Mouse (Mus musculus) monocyte, adult 5-6 weeks (primary cell): ENCODE results near the gene Slc10a7. TPM values are rescaled to one million over a fixed set of nuclear protein-coding genes. Genes with fewer than 3 reads are reported as not detected.

Source experiments
- ATAC-seq: fragments of 153-309, 156-312 bp; replicated peaks from 2 replicates; pipeline ENCODE4 v1.8.0; 2017; ENCODE audit warnings: mild to moderate bottlenecking; ENCODE audit not compliant: low TSS enrichment, insufficient number of reproducible peaks, severe bottlenecking, poor library complexity, low FRiP score
- total RNA-seq: library from RNA; stranded (forward); fragments of 200-1000, 200-491, 200-594 nt; gene quantifications from 3 replicates; pipeline ENCODE4 v1.2.3, GENCODE M21; 2017

Slc10a7 gene
- total RNA-seq, 1 experiment from 2014 or later = 12.3 TPM

DNA sequence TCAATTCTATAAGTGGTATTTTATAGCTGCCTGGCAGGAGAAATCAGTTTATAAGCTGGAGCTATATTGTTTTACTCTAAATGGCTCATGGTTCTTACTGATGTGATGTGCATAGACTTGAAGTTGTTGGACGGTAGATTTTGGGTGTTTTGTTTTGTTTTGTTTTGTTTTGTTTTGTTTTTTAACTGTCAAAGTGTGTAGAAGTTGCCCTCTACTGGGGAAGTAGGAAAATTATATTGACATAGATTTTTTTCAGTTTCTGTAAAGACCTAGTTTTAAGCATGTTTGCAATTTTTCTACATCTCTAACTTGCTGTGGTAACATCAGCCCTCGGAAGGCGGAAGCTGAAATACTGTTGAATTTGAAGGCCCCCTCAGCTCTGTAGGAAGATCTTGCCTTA lies 142.5 kb downstream of the Slc10a7 start:
- no peak for ATAC-seq

- ATAC-seq = no peak
Measured at GRCm38 (mm10) chr8:78655351-78656045, 146.4 kb downstream of the Slc10a7 start.

DNA sequence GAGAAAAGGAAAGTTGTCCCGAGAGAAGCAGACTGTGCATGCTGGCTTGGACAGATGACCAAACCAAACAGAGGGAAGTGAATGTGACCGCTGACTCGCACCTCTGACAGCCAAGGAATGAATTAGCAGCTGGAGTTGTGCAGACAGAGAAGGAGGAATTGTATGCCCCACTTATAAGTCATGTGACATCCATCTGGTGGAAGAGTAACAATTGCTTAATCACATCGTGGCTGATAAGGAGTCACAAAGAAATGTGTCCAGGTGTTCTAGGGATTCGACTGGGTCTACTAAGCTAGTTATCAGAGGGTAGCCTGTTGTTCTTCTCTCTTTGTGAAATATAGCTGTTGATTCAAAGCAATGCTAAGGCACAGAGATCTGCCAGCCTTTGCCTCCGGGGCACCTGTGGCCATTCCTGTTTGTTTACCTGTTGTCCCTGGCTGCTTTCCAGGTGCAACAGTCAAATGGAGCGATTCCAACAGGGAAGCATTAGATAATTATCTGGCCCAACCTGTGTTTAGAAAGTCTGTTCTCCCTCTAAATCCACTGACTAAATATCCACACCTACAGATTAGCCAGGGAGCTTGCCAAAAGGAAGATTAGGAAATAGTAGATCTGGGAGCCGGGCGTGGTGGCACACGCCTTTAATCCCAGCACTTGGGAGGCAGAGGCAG lies 147.7 kb downstream of the Slc10a7 start:
- no peak for ATAC-seq

- no peak for ATAC-seq
Measured at GRCm38 (mm10) chr8:78658172-78658571, 149.0 kb downstream of the Slc10a7 start.

DNA sequence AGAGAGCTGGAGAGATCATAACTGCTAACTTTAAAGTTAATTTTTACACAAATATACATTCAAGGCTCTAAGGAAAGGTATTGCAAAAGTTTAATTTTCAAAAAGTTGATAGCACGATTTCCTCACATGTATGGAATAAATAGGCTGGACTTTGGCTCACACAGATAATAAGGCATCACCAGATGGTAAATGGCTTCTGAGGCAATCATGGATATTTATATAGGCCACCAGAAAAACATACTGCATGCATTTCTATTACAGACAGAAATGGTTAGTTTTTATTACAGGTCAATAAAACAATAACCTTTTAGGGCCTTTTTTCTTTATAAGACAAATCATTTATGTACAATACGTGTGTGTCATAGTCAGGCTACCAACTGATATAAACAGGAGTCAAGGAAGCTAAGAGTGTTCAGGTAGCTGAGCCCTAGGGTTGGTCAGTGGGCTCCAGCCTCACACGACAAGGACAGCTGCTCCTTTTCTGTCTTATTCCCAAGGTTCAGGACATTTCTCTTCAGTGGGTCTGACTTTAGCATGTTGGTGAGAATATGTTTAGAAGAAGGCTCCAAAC lies 150.6 kb downstream of the Slc10a7 start:
- no peak for ATAC-seq

DNA sequence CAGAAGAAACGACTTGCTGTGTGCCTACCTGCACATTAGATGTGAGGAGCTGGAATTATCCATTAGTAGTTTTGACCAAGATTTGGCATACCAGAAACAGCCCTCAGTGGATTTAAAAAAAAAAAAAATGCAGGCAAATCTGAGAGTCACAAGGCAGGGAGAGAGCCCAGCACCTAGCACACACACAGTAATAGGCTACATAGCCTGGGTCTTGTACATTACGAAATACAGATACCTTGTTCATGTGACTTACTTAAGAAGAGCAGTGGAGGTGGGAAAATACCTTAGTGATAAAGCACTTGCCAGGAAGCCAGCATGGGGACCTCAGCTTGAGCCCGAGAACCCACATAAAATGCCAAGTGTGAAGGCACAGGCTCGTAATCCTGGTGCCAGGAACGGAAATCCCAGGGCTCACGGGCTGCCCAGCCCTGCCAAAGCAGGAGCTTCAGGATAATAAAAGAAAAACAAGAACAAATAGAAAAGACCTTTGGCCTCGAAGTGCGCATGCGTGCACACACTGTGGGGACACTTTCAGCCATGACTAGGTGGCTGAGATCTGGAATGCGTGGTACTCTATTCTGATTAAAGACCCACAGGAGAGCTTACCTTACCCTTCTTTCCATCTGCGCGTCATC lies 155.3 kb downstream of the Slc10a7 start:
- ATAC-seq = no peak

DNA sequence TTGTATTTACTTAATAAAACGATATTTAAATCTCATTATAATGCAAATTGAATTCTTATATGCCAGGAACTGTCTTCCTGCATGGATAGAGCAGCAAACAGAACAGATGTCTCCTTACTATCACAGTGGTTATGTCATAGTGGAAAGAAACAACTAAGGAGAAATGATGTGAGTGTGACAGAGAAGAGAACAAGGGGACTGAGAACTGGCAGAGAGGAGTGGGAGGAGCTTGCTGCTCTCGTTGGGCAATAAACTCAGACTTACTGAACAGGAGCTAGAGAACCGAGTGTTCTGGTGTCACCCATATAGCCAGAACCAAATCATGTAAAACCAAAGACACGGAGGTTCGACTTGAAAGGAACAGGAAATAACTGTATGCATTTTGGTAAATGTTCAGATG lies 158.3 kb downstream of the Slc10a7 start:
- ATAC-seq = no peak

DNA sequence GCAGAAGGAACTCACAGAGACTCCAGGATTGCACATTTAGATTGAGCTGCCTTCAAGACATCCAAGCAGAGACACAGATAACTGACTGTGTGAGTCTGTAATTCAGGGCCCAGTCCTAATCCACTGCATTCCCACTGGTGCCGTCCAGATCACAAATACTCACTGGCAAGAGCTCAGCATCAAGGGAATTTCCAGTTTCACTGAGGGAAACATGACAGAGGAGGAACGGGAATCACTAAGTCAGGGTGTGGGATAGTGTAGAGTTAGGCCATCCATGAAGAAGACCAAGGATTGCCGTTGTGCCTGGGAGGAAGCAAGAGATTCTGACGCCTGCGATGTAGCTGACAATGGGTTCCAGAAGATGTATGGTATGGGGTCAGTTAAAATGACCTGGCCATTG lies 159.1 kb downstream of the Slc10a7 start:
- no peak for ATAC-seq

DNA sequence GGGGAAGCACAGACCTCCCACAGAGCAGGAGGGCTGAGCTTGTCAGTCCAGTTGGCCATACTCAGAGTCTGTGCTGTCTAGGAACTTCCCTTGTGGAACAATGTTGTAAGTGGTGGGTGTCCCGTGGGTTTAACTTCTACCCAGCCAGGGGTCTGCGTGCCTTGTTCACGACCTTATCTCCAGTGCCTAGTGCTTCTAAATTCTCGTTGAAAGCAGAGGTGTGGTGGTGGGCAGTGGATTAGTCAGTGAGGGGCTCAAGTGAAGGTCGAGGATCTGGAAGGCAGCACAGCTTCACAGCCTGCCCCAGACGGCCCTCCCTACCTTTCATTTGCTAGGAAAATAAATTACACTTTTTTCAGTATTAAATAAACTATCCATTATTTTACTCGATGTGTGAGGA lies 161.1 kb downstream of the Slc10a7 start:
- ATAC-seq = no peak

GRCm38 (mm10) chr8:78678541-78679219 lies 169.5 kb downstream of the Slc10a7 start:
- ATAC-seq = no peak

GRCm38 (mm10) chr8:78690795-78691194 lies 181.6 kb downstream of the Slc10a7 start:
- ATAC-seq = no peak

GRCm38 (mm10) chr8:78698331-78698741 lies 189.2 kb downstream of the Slc10a7 start:
- ATAC-seq = no peak

GRCm38 (mm10) chr8:78703068-78703820 lies 194.1 kb downstream of the Slc10a7 start:
- no peak for ATAC-seq

DNA sequence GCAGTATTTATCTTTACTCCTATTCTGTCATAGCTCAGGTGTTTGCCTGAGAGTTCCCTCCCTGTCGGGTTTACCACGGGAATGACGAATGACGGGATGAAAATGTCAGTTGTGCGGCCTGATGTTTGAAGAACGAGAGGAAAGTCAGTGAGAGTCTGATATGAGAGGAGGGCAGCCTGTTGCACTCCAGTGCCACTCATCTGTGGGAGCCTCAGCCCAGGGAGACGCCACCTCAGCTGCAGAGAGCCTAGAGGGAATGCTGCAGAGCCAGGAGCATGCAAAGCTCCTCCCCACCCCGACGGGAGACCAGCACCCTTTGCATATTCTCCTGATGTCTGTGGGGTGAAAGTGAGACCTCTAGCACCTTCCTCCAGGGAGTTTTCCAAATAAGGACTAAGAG lies 196.8 kb downstream of the Slc10a7 start:
- no peak for ATAC-seq

DNA sequence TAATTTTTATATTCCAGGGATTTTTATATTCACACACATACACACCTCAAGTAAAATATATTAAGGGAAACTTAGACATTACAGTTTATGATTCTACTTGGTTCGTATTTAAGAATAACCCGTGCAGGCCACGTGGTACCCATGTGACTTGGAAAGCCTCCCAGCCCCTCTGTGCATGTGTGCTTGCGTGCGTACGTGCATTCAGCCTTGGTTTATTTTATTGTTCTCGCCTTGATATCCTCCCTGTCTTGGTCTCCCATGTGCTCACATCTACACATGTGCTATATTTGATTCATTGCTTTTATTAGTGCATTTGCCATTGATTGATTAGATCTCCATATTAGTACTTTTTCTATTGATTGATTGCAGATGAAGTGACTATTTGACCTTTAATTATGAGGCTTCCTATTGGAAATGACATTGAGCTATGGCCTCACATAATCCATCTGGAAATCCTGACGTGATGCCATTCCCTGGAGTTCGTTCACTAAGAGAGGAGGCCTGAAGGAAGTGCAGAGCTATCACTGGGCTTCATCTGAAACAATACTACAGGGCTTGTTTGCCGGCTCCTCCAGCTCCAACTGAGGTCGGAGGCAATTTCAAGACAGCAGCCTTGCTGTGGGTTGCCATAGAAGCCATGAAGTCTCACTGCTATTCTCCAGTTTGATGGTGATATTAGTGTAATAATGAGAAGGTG lies 200.9 kb downstream of the Slc10a7 start:
- no peak for ATAC-seq

DNA sequence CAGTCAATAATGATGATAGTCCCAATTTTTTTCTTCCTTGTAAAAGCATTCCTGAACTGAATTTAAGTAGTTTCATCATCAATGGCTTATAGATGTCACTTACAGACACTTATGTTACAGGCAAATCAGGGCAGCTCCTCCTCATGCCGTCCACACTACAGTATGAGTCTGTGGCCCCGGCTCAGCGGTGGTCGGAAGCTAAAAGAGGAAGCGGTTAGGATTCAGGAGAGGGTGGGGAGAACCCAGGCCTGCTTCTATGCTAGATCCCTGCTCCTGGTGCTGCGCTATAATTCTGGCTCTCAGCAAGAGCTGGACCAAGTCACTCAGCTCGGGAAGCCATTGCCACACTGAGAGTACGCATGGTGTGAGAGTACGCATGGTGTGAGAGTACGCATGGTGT lies 201.8 kb downstream of the Slc10a7 start:
- no peak for ATAC-seq

- no peak for ATAC-seq
Measured at GRCm38 (mm10) chr8:78714880-78715279, 205.7 kb downstream of the Slc10a7 start.

DNA sequence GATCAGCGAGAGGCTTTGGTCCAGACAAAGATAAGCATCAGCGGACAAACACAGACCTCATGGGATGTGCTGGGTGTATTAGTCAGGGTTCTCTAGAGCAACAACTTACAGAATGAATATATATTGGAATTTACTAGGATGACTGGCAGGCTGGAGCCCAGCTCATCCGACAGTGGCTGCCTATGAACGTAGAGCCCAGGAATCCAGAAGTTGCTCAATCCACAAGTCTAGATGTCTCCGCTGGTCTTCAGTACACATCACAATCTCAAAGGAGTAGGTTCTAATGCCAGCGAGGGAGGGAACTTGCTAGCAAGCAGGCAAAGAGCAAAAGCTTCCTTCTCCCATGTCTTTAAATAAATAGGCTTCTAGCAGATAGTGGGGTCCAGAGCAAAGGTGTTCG lies 207.4 kb downstream of the Slc10a7 start:
- ATAC-seq = no peak
